Mouse (Mus musculus) erythroblast, embryonic 14.5 days (primary cell): ENCODE measurements around the gene Pecam1.

Experiments
- GATA1 ChIP-seq: IDR thresholded peaks from 2 replicates; pipeline ENCODE4 v1.6.1; 2012; ENCODE audit warnings: low read length, inconsistent platforms, mixed read lengths
- TAL1 ChIP-seq: IDR thresholded peaks from 3 replicates; pipeline ENCODE4 v1.6.1; 2012; ENCODE audit warnings: low read length, inconsistent platforms, mixed read lengths

- no peak for TF ChIP-seq TAL1
- TF ChIP-seq GATA1, result no peak
Measured at GRCm38 (mm10) chr11:106785043-106785442, 34.6 kb upstream of the Pecam1 start.
